Mouse (Mus musculus) B cell, adult 2 months (primary cell): Measurements from ENCODE around the gene Fundc1.

Experiments used
- DNase-seq, 2 experiments: peaks; one replicate each; pipeline ENCODE4 v3.0.0; 2022

Fundc1 gene

DNA sequence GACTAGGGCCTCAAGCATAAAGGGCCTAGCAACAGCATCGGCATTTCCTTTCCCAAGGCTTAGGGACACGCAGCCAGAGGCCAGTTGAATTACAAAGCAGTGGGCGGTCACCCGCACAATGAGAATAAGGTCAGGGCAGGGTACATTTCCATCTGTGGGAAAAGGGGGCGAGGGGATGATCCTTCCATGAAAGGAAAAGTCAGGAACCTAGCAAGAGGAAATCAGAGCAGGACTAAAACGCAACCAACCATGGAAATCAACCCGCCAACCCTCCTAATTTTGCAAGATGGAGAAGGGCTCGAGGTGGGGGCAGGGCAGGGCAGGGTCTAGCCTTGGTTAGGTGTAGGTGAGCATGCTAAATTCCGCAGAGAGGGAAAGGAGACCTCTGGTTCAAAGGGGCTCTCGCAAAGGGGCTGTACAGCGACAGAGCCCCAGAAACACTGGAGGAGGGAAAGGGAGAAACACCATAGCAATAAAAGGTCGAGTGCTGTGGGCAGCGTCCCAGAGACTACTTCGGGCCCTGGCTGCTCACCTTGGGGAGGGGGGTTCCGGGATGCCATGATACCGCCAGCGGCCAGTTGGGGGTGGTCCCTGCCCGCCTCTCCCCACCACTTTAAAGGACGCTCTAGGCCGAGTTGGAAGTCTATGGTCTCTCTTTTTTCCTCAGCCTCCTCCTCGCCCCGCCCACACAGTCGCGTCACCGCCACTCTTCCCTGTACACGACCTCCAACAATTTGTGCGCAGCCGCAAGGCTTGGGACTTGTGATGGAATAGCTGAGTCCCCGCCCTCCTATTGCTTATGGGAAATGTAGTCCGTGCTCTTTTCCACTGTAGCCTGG is at the start of gene Fundc1:
Gene Fundc1 (minus strand): TSS at position 705 of the 839 bp plus-strand sequence.
- peak; percentile 89 to 92 for DNase-seq

DNA sequence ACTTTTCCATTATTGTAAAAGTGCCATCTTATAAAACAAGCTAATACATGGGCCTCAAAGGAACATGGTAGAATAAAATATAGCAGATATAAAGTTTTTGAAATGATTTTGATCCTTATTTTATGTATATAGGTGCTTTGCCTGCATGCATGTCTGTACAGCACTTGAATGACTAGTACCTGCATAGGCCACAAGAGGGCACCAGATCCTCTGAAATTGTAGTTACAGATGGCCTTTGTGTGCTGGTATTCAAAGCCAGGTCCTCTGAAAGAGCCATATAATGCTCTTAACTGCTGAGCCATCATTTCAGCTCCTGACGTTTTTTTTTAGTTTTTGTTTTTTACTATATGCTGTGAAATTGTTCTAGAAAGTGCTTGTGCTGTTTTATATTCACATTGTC is 39.1 kb upstream of the Fundc1 start:
- DNase-seq: peak; percentile 5 to 7

DNA sequence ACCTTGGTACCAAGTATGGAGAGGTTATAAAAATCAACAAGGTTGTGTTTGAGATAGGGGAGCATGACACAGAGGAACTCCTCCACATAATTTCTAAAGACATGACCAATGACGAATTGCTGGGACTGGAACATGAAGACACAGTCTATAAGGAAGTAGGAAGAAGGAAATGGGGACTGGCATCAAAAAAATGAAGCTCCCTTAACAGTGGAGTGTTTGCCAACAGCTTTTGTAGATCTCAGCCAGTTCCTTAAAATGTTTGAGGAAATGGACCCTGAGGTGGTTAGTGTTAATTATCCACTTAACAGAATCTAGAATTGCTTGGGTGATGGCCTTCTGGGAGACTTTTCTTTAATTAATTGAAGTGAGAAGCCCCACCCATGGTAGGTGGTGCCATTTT is 36.6 kb upstream of the Fundc1 start:
- DNase-seq: no peak

GRCm38 (mm10) chrX:17607668-17608067 is 35.5 kb upstream of the Fundc1 start:
- DNase-seq: no peak

GRCm38 (mm10) chrX:17593331-17593730 is 21.2 kb upstream of the Fundc1 start:
- DNase-seq: no peak

DNA sequence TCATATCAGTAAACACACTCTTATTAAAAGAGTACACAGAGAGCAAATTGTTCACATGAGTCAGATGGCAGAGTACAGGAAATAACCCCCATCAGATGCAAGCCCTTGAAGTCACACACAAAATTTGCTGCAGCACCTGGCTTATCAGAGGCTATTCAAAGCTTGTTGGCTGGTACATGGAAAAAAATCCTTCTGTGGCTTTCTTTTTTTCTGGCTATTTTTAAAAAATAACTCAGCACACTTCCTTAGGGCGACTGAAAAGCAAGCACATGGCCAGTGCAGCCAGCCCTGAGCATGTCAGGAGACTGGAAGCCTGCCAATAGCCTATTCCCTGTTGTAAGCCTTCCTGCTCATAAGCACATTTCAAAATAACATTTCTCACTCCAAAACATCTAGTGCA is 18.6 kb upstream of the Fundc1 start:
- no peak for DNase-seq

- no peak for DNase-seq
Observed at GRCm38 (mm10) chrX:17571271-17571620, 879 bp downstream of the Fundc1 start.

DNA sequence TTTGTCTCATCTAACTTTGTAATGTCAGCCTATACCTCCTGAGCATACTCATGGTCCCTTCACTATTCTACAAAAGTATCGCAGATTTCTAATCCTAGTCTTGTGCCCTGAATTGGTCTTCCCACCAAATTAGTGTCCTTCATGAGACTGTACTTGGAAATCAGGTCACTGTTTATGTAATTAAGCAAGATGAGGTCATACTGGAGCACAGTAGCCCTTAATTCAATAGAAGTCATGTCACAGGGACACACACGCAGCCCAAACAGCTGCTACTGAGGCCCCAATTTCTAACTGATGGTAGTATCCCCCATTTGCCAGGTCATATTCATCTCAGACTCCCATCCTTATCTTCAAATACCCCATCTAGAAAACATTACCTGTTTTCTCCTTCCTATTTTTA is 3.5 kb downstream of the Fundc1 start:
- no peak for DNase-seq

DNA sequence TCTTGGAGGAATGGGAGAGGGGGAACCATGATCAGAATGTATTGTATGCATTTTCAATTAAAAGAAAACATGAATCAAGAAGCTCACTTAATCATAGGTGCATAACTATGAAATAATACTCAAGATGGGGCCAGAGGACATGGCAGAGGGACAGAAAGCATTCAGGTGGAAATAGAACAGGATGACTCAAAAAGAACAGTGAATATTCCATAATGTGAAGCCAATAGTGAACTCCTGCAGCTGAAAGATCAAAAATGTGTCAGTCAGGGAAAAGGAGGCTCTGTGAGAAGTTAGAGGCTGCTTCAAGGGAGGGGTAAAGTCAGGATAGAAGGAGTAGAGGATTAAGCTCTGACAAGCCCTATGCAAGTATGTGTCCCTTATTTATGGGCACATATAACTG is 6.4 kb downstream of the Fundc1 start:
- no peak for DNase-seq

GRCm38 (mm10) chrX:17564732-17565131 is 7.4 kb downstream of the Fundc1 start:
- no peak for DNase-seq

DNA sequence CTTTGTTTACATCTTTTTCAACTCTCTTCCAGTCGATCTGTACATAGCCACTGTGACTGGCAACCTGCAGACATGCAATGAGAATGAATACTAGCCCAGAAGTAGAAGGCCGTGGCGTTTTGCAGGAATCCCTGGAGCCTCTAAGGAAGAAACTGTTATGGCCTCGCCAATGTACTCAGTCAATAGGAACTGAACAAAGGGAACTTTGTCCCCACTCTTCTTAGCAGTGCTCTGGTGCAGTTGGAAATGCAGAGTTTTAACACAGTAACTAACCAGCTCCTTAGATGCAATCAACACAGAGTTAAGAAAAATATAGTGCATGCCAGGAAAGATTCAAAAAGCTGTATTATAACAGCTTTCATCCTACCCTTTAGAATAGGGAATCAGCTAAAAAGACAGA is 13.4 kb downstream of the Fundc1 start:
- no peak for DNase-seq

DNA sequence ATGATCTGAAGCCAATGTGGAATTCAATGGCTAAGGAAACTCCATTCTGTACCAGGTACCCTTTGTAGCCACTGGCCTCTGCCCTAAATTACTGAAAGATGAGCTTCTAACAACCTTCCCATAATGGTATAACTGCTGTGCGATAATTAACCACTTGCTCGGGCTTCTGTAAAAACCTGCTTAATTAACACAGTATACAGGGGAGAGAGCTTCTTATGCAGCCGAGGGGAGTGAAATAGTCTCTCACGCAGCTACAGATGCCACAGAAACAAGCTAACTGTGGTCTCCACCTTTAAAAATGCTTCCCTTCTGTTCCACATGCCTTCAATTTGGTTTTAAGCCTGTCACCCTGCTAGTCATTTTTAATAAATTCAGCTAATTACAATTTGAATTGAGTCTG is 17.6 kb downstream of the Fundc1 start:
- no peak for DNase-seq

DNA sequence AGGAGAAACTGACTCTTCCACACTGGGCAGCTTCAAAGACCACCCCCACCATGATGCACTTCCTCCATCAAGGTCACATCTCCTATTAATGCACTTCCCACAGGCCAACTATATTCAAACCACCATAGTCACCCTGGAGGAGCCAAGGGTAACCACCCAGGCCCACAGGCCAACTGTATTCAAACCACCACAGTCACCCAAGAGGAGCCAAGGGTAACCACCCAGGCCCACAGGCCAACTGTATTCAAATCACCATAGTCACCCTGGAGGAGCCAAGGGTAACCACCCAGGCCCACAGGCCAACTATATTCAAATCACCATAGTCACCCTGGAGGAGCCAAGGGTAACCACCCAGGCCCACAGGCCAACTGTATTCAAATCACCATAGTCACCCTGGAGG is 20.5 kb downstream of the Fundc1 start:
- DNase-seq: peak in 1 of 2 experiments; percentile 2

GRCm38 (mm10) chrX:17547143-17547806 is 24.9 kb downstream of the Fundc1 start:
- DNase-seq: no peak

DNA sequence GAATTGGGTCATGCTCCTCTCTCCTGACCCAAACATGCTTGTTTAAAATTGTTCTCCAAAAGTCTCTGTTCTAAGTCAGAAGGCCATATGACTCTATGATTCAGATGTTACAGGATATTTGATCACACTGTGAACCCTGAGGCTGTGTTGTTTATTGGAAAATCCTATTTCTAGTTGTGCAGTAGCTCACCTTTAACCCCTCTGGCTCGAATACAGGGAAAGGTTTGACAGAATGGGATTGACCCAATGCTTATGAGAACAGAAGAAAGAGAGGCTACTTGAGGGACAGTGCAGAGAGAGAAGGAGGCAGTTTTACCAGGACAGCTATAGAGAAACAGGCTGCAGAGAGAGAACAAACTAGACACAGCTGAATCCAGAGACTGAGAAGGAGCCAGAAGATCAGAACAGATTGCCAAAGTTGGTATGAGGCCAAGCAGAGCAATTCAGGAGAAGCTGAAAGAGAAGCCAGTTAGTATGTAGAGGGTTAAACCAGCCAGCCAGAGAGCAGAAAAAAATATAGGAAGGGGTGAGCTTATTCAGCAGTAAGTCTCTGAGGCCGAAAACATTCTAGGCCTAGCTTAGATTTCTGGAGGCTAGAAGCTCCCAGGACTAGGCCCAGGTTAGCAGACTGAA is 27.1 kb downstream of the Fundc1 start:
- no peak for DNase-seq

DNA sequence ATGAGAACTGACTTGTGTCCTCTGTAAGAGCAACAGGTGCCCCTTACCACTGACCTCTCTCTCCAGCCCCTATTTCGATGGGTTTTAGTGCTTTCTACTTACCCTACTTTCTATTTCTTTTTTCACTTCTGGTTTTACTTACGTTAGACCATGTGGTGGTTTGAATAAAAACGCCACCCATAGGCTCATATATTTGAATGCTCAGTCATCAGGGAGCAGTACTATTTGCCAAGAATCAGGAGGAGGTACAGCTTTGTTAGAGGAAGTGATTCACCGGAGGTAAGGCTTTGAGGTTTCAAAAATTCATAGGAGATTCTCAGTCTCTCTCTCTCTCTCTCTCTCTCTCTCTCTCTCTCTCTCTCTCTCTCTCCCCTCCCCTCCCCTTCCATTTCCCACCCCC is 34.4 kb downstream of the Fundc1 start:
- DNase-seq: peak in 1 of 2 experiments; percentile 16

- no peak for DNase-seq
Observed at GRCm38 (mm10) chrX:17527008-17527407, 45.1 kb downstream of the Fundc1 start.

DNA sequence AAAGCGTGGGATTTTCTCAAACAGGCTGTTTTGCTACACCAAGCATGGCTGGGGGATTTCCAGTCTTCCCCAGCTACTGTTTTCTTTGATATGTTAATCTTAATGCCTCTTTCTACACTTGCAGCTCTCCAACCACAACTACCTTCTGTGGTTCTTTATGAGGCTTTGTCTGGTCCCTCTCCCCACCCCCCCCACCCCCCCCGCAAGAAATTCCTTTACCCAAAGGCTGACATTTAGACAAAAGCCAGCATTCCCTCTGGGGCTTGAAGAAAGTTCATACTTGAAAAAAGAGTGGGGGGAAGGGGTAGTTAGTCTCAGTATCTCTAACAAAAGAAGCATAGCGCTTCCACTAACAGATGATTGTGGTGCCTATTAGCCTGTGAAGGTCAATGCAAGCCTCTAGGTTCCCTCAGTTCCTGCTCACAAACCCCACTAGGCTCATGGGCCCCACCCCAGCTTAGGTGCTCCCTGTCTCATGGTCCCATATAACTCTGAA is 50.9 kb downstream of the Fundc1 start:
- DNase-seq: no peak

DNA sequence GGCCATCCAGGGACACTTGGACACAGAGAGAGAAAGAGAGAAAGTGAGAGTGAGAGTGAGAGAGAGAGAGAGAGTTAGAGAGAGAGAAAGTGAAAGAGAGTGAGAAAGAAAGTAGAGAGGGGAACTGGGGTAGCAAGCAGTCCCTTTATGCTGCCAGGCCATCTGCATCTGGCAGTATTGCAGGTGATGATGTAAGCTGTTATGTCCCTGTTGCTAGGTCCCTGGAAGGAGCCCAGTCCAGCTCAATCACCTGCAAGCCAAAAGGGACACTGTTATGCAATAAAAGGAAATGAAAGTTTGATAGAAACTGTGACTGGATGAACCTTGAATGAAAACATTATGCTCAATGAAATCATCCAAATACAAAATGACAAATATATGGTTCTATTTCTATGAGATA is 52.0 kb downstream of the Fundc1 start:
- peak in 1 of 2 experiments; percentile 11 for DNase-seq

DNA sequence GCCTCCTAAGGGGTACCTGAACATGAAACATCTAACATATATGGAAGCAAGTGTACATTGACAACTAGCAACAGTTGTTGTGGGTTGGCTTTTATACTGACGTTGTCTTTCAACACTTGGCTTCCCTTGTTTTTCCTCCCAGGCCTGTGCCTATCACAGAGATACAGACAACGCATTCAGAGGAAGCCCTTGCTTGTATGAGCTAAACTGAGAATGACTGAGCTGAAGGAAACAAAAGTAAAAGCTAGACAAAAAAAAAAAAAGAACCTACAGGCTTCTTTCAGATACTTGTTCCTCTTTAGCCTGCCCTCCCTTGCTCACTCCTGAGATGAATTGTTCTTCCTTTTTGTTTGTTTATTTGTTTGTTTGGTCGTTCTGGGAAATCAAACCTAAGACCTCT is 58.1 kb downstream of the Fundc1 start:
- DNase-seq: no peak

- DNase-seq: no peak
Observed at GRCm38 (mm10) chrX:17512021-17512602, 60.0 kb downstream of the Fundc1 start.
